Mouse (Mus musculus): ENCODE measurements around the gene Gtpbp1. TPM values are rescaled to one million over a fixed set of nuclear protein-coding genes. Genes with fewer than 3 reads are reported as not detected.
A peak's percentile ranks its signal among the peaks of the same experiment; 100 is the strongest.

Gtpbp1 gene
- polyA plus RNA-seq, 1 experiment: 25.3 TPM

DNA sequence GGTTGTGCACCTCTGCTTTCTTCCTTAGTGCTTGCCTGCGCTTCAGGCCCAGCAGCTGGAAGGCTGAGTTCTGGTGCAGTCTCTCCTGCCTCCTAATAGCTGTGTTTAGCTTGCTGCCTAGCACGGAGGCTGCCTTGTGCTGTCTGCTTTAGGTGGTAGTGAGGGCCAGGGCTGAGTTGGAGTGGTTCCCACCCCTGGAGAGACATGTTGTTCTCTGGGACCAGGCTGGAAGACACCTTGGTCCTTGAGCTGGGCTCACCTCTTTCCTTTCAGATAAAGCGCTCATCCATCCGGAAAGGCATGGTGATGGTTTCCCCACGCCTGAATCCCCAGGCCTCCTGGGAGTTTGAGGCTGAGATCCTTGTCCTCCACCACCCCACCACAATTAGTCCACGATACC, 26.1 kb downstream of the Gtpbp1 start:
- TF ChIP-seq CTCF (IDR thresholded peaks at IDR 0.05; ENCODE audit: borderline replicate concordance, insufficient read depth, low read length): no peak
- TF ChIP-seq POLR2A (IDR thresholded peaks at IDR 0.05; ENCODE audit: low read depth, low read length): no peak
- H3K4me3 ChIP-seq (ENCODE audit: insufficient read depth, low read length): no peak overlapping the region
- H3K4me1 ChIP-seq (ENCODE audit: control insufficient read depth, insufficient read depth, low read length): no peaks in the 10 kb centered on the region
- no peak overlapping the region for H3K27ac ChIP-seq (ENCODE audit: insufficient read depth, low read length)

DNA sequence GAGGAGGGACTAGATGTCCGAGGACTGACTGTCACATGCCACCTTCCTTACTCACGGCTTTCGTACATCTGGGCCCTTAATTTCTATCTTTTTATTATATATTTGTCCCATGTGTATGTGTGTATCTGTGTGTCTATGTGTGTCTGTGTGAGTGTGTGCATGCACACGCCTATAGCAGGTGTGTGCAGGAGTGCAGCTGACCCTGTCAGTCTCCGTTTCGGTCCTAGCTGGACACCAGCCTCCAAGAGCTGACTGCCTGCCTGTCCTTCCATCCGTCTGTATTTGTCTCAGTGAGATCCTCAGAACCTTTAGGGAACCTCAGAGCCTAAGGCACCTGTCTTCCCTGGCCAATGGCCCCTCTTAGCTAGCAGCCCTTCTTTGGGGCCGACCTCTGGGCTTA, 29.6 kb downstream of the Gtpbp1 start:
- no peaks in the 10 kb centered on the region for H3K4me1 ChIP-seq (ENCODE audit: control insufficient read depth, insufficient read depth, low read length)
- TF ChIP-seq POLR2A (IDR thresholded peaks at IDR 0.05; ENCODE audit: low read depth, low read length) (no peak), CTCF (IDR thresholded peaks at IDR 0.05; ENCODE audit: borderline replicate concordance, insufficient read depth, low read length) (no peak)
- H3K4me3 ChIP-seq (ENCODE audit: insufficient read depth, low read length): no peak overlapping the region
- H3K27ac ChIP-seq (ENCODE audit: insufficient read depth, low read length): no peak overlapping the region

- Histone ChIP-seq H3K4me1 (ENCODE audit: control insufficient read depth, insufficient read depth, low read length) (no peaks in the 10 kb centered on the region), H3K27ac (ENCODE audit: insufficient read depth, low read length) (no peak overlapping the region), H3K4me3 (ENCODE audit: insufficient read depth, low read length) (no peak overlapping the region)
- TF ChIP-seq POLR2A (IDR thresholded peaks at IDR 0.05; ENCODE audit: low read depth, low read length) (no peak), CTCF (IDR thresholded peaks at IDR 0.05; ENCODE audit: borderline replicate concordance, insufficient read depth, low read length) (no peak)
Observed at GRCm38 (mm10) chr15:79720796-79721195, 30.2 kb downstream of the Gtpbp1 start.

GRCm38 (mm10) chr15:79723439-79723838, 32.8 kb downstream of the Gtpbp1 start:
- H3K4me3 ChIP-seq (ENCODE audit: insufficient read depth, low read length): no peak overlapping the region
- TF ChIP-seq POLR2A (IDR thresholded peaks at IDR 0.05; ENCODE audit: low read depth, low read length): no peak
- TF ChIP-seq CTCF (IDR thresholded peaks at IDR 0.05; ENCODE audit: borderline replicate concordance, insufficient read depth, low read length): peak; percentile 62; the same call in 1 of the 2 replicates
- no peaks in the 10 kb centered on the region for H3K4me1 ChIP-seq (ENCODE audit: control insufficient read depth, insufficient read depth, low read length)
- H3K27ac ChIP-seq (ENCODE audit: insufficient read depth, low read length): no peak overlapping the region

DNA sequence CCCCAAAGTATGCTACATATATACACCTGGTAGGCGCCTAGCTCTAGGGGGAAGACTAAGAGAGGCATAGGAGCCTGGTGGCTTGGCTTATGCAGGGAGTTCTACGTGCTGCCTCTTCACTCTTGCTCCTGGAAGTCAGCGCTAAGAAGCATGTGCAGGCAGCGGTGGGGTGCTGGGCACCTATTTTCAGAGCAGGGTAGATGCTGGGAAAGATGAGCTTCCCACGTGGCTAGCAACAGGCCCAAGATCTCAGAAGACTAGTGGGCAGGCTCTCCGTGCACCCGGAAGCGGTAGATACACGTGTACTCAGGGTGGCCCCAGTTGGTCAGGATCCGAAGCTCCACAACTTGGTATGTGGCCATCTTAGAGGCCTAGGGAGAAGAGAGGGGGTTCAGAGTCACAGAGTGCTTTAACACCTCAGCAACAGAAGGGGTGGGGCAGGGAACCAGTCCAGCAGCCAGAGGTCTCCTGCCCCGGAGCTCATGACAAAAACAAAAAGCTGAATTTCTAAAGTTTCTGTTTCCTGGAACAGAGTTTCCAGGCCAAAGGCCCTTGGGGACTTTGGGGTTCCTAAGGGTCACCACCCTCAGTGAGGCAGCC, 34.6 kb downstream of the Gtpbp1 start:
- H3K4me3 ChIP-seq (ENCODE audit: insufficient read depth, low read length): no peak overlapping the region

GRCm38 (mm10) chr15:79727840-79728239, 37.2 kb downstream of the Gtpbp1 start:
- H3K4me1 ChIP-seq (ENCODE audit: control insufficient read depth, insufficient read depth, low read length): no peaks in the 10 kb centered on the region
- TF ChIP-seq POLR2A (IDR thresholded peaks at IDR 0.05; ENCODE audit: low read depth, low read length) (no peak), CTCF (IDR thresholded peaks at IDR 0.05; ENCODE audit: borderline replicate concordance, insufficient read depth, low read length) (no peak)
- H3K27ac ChIP-seq (ENCODE audit: insufficient read depth, low read length): no peak overlapping the region
- H3K4me3 ChIP-seq (ENCODE audit: insufficient read depth, low read length): no peak overlapping the region

More for the DNA sequence above, 34.6 kb downstream of the Gtpbp1 start:
- TF ChIP-seq POLR2A (IDR thresholded peaks at IDR 0.05; ENCODE audit: low read depth, low read length) (no peak), CTCF (IDR thresholded peaks at IDR 0.05; ENCODE audit: borderline replicate concordance, insufficient read depth, low read length) (no peak)
- no peak overlapping the region for H3K27ac ChIP-seq (ENCODE audit: insufficient read depth, low read length)
- H3K4me1 ChIP-seq (ENCODE audit: control insufficient read depth, insufficient read depth, low read length): no peaks in the 10 kb centered on the region

DNA sequence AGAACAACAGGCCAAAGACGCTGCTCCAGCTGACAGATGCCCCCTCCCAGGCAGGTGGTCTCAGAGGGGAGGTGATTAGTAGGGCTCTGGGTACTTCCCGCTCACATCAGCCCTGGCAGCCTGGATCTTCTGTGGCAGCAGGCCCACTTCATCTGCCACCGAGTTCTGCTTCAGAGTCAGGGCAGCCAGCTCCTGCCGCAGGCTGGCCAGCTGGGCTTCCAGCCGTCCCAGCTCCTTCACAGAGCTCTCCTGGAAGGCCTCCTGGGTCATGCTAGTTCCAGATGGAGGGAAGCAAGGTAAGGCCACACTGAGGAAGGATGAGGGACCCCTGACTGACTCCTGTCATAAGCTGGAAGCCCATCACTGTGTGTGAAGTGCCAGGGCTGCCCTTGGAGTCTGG, 37.7 kb downstream of the Gtpbp1 start:
- Histone ChIP-seq H3K4me3 (ENCODE audit: insufficient read depth, low read length) (no peak overlapping the region), H3K27ac (ENCODE audit: insufficient read depth, low read length) (no peak overlapping the region), H3K4me1 (ENCODE audit: control insufficient read depth, insufficient read depth, low read length) (no peaks in the 10 kb centered on the region)
- TF ChIP-seq CTCF (IDR thresholded peaks at IDR 0.05; ENCODE audit: borderline replicate concordance, insufficient read depth, low read length): no peak
- TF ChIP-seq POLR2A (IDR thresholded peaks at IDR 0.05; ENCODE audit: low read depth, low read length): no peak

GRCm38 (mm10) chr15:79728731-79729388, 38.2 kb downstream of the Gtpbp1 start:
- no peak overlapping the region for H3K4me3 ChIP-seq (ENCODE audit: insufficient read depth, low read length)
- no peaks in the 10 kb centered on the region for H3K4me1 ChIP-seq (ENCODE audit: control insufficient read depth, insufficient read depth, low read length)
- TF ChIP-seq POLR2A (IDR thresholded peaks at IDR 0.05; ENCODE audit: low read depth, low read length): no peak
- TF ChIP-seq CTCF (IDR thresholded peaks at IDR 0.05; ENCODE audit: borderline replicate concordance, insufficient read depth, low read length): no peak
- H3K27ac ChIP-seq (ENCODE audit: insufficient read depth, low read length): no peak overlapping the region

GRCm38 (mm10) chr15:79731554-79731953, 40.9 kb downstream of the Gtpbp1 start:
- TF ChIP-seq CTCF (IDR thresholded peaks at IDR 0.05; ENCODE audit: borderline replicate concordance, insufficient read depth, low read length): no peak
- H3K27ac ChIP-seq (ENCODE audit: insufficient read depth, low read length): no peak overlapping the region

GRCm38 (mm10) chr15:79733192-79733591, 42.5 kb downstream of the Gtpbp1 start:
- Histone ChIP-seq H3K4me1 (ENCODE audit: control insufficient read depth, insufficient read depth, low read length) (0 out of 2 replicates have a peak, but pooled peaks cover 2% of the 10 kb centered on the region), H3K27ac (ENCODE audit: insufficient read depth, low read length) (no peak overlapping the region), H3K4me3 (ENCODE audit: insufficient read depth, low read length) (no peak overlapping the region)
- TF ChIP-seq CTCF (IDR thresholded peaks at IDR 0.05; ENCODE audit: borderline replicate concordance, insufficient read depth, low read length) (no peak), POLR2A (IDR thresholded peaks at IDR 0.05; ENCODE audit: low read depth, low read length) (no peak)

More at GRCm38 (mm10) chr15:79731554-79731953, 40.9 kb downstream of the Gtpbp1 start:
- H3K4me1 ChIP-seq (ENCODE audit: control insufficient read depth, insufficient read depth, low read length): 0 out of 2 replicates have a peak, but pooled peaks cover 2% of the 10 kb centered on the region
- H3K4me3 ChIP-seq (ENCODE audit: insufficient read depth, low read length): no peak overlapping the region

Measured in embryonic fibroblast, embryonic 13.5 days (primary cell).